Mouse (Mus musculus) mammary gland, adult 2 months (tissue): ENCODE measurements around the gene Cd109. TPM values are rescaled to one million over a fixed set of nuclear protein-coding genes. Genes with fewer than 3 reads are reported as not detected.

ENCODE experiments used
- polyA plus RNA-seq: library from polyadenylated mRNA; depleted of rRNA; stranded (reverse); fragments of >200 nt; gene quantifications from 2 replicates; pipeline ENCODE4 v1.2.3, GENCODE M21; 2012; ENCODE audit warnings: low replicate concordance; rRNA removed

Cd109 gene
- 2.6 and 2.7 TPM in 2 replicates for polyA plus RNA-seq

DNA sequence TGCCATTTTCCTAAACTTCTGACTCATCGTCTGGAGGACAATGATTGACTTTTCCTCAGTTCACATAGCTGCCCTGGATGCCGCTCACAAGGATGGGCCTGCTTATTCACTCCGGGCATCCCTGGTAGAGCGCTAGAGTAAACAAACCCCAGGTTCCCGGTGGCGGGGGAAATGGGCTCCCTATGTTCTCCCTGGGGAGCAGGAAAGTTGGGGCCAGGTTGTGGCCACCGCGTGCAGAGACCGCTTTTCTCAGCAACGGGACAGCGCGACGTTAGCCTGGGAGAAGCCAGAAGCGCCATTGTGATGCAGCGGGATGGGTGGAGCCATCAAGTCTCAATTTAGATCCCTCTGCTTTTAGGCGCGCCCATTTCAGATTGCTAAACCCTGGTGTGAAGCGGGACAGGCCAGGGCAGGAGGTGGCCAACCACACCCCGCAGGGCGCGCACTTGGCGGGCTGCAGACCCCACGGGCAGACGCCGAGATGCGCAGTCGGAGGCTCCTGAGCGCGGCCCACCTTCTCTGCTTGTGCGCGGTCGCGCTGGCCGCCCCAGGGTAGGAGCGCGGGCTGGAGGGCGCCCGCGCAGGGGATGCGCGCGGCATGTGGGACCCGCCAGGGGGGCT lies at the start of gene Cd109:
Gene Cd109 (plus strand): TSS at position 146 of the 621 bp plus-strand sequence.

DNA sequence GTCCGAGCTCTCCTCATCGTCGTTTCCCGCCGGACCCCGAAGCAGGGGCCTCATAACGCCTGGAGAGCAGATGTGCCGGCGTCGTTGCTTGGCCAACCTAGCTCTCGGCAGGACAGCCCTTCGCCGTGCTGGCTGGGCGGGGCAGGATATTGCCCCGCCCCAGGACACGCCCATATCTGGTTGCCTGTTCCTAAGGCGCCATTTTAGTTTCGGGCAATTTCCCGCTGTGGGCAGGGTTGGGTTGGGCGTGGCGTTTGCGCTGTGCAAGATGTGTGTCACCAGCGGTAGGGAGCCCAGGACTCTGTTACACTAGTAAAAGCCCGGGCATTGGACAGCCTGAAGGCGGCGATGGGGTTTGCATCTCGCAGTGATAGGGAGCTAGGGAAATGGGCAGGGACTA lies 27.4 kb upstream of the Cd109 start, which contains the start of gene Slc17a5:
Gene Slc17a5 (minus strand): TSS at position 128 of the 400 bp plus-strand sequence.

Other genes with a start within 250 kb of the Cd109 start
- gene Dppa5a, start 247.4 kb upstream of the Cd109 start, polyA plus RNA-seq: not detected in 2 replicates
- gene Ooep, start 236.8 kb upstream of the Cd109 start, polyA plus RNA-seq: not detected in 2 replicates
- gene Ddx43, start 219.8 kb upstream of the Cd109 start, polyA plus RNA-seq: 0.16 TPM in 1 of 2 replicates, not detected in the other
- gene Cgas, start 172.3 kb upstream of the Cd109 start, polyA plus RNA-seq: 0.59 and 0.92 TPM in 2 replicates
- gene Mto1, start 167.3 kb upstream of the Cd109 start, polyA plus RNA-seq: 18.2 and 18.5 TPM in 2 replicates
- 0.22 and 0.50 TPM in 2 replicates for gene Gm17324, start 166.8 kb upstream of the Cd109 start, polyA plus RNA-seq
- 2,902 and 4,422 TPM in 2 replicates for gene Eef1a1, start 126.4 kb upstream of the Cd109 start, polyA plus RNA-seq
- 6.8 and 8.9 TPM in 2 replicates for gene Slc17a5, start 27.5 kb upstream of the Cd109 start, polyA plus RNA-seq